Mouse (Mus musculus): ENCODE measurements around the gene Ptpro.

- no peak for TF ChIP-seq POLR2A (IDR thresholded peaks at IDR 0.05; ENCODE audit: extremely low read depth, insufficient read depth, low read length)
- no peak for TF ChIP-seq CTCF (IDR thresholded peaks at IDR 0.05; ENCODE audit: extremely low read depth, insufficient read depth, low read length)
Observed at GRCm38 (mm10) chr6:137262087-137262486, 10.0 kb downstream of the Ptpro start.

Data from cortical plate, adult 2 months (tissue).